Mouse (Mus musculus): ENCODE measurements around the gene Plekha7.

Gene Plekha7

GRCm38 (mm10) chr7:116222288-116223009 lies 85.7 kb downstream of the Plekha7 start:
- no peak for ATAC-seq (ENCODE audit: low TSS enrichment)

- no peak for ATAC-seq (ENCODE audit: low TSS enrichment)
Measured at GRCm38 (mm10) chr7:116221883-116222282, 86.3 kb downstream of the Plekha7 start.

- ATAC-seq (ENCODE audit: low TSS enrichment): no peak
Measured at GRCm38 (mm10) chr7:116220103-116220707, 88.0 kb downstream of the Plekha7 start.

- ATAC-seq (ENCODE audit: low TSS enrichment): peak; percentile 84
Measured at GRCm38 (mm10) chr7:116217747-116218146, 90.4 kb downstream of the Plekha7 start.

- ATAC-seq (ENCODE audit: low TSS enrichment): peak; percentile 41; the same call in 1 of the 2 replicates
Measured at GRCm38 (mm10) chr7:116211904-116212303, 96.3 kb downstream of the Plekha7 start.

GRCm38 (mm10) chr7:116209926-116210631 lies 98.1 kb downstream of the Plekha7 start:
- no peak for ATAC-seq (ENCODE audit: low TSS enrichment)

GRCm38 (mm10) chr7:116208880-116209279 lies 99.3 kb downstream of the Plekha7 start:
- no peak for ATAC-seq (ENCODE audit: low TSS enrichment)

GRCm38 (mm10) chr7:116206806-116207571 lies 101.2 kb downstream of the Plekha7 start:
- no peak for ATAC-seq (ENCODE audit: low TSS enrichment)

- no peak for ATAC-seq (ENCODE audit: low TSS enrichment)
Measured at GRCm38 (mm10) chr7:116205451-116205850, 102.7 kb downstream of the Plekha7 start.

- ATAC-seq (ENCODE audit: low TSS enrichment): no peak
Measured at GRCm38 (mm10) chr7:116202033-116202681, 106.0 kb downstream of the Plekha7 start.

GRCm38 (mm10) chr7:116200951-116201351 lies 107.2 kb downstream of the Plekha7 start:
- no peak for ATAC-seq (ENCODE audit: low TSS enrichment)

- no peak for ATAC-seq (ENCODE audit: low TSS enrichment)
Measured at GRCm38 (mm10) chr7:116200544-116200943, 107.6 kb downstream of the Plekha7 start.

- 0 out of 2 replicates have a peak, but pooled peaks have one; percentile 27 for ATAC-seq (ENCODE audit: low TSS enrichment)
Measured at GRCm38 (mm10) chr7:116198902-116199301, 109.3 kb downstream of the Plekha7 start.

GRCm38 (mm10) chr7:116198407-116198806 lies 109.8 kb downstream of the Plekha7 start:
- ATAC-seq (ENCODE audit: low TSS enrichment): peak; percentile 92

- no peak for ATAC-seq (ENCODE audit: low TSS enrichment)
Measured at GRCm38 (mm10) chr7:116196974-116197679, 111.0 kb downstream of the Plekha7 start.

GRCm38 (mm10) chr7:116194996-116195395 lies 113.2 kb downstream of the Plekha7 start:
- no peak for ATAC-seq (ENCODE audit: low TSS enrichment)

GRCm38 (mm10) chr7:116192966-116193365 lies 115.2 kb downstream of the Plekha7 start:
- ATAC-seq (ENCODE audit: low TSS enrichment): no peak

- ATAC-seq (ENCODE audit: low TSS enrichment): no peak
Measured at GRCm38 (mm10) chr7:116192096-116192595, 116.0 kb downstream of the Plekha7 start.

- ATAC-seq (ENCODE audit: low TSS enrichment): peak; percentile 74
Measured at GRCm38 (mm10) chr7:116191138-116191537, 117.0 kb downstream of the Plekha7 start.

- ATAC-seq (ENCODE audit: low TSS enrichment): peak; percentile 6; the same call in 1 of the 2 replicates
Measured at GRCm38 (mm10) chr7:116189708-116190107, 118.5 kb downstream of the Plekha7 start.

All from frontal cortex, adult (tissue).